Mouse (Mus musculus) stomach, postnatal 0 days (tissue): ENCODE results near the gene Cyb561d2.

Source experiments
- CTCF ChIP-seq: IDR thresholded peaks from 2 replicates; pipeline ENCODE4 v1.5.1; 2016; ENCODE audit warnings: antibody characterized with exemption, low read depth, mild to moderate bottlenecking, moderate library complexity
- EP300 ChIP-seq: optimal IDR thresholded peaks from 2 replicates; pipeline ENCODE3; 2016; ENCODE audit warnings: antibody characterized with exemption

DNA sequence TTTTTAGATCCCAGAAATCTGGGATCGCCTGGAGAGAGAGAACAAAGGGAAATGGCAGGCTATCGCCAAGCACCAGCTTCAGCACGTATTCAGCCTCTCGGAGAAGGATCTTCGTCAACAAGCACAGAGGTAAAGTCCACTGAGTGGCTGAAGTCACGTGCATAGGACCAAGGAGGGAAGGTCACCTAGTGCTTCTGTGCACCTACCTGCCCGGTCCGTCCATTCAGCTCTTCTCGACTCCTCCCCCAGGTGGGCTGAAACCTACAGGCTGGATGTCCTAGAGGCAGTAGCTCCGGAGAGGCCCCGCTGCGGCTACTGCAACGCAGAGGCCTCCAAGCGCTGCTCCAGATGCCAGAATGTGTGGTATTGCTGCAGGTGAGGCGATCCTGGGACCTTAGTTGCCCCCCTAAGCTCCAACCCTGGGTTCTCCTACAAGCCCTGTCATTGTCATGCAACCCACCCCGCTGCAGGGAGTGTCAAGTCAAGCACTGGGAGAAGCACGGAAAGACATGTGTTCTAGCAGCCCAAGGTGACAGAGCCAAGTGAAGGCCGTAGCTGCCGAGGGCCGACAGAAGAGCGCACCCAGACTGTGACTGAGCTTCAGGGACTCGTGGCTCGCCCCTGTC lies 8.6 kb upstream of the Cyb561d2 start:
- TF ChIP-seq CTCF = no peak
- no peak for TF ChIP-seq EP300
